Mouse (Mus musculus) liver, embryonic 14.5 days (tissue): Measurements from ENCODE around the gene Lamp1.

Experiments used
- CTCF ChIP-seq: IDR thresholded peaks from 2 replicates; pipeline ENCODE4 v1.5.1; 2016; ENCODE audit warnings: antibody characterized with exemption, low read depth, control low read depth
- EP300 ChIP-seq: IDR thresholded peaks from 2 replicates; pipeline ENCODE4 v1.6.1; 2016; ENCODE audit warnings: antibody characterized with exemption, low read depth

GRCm38 (mm10) chr8:13188857-13189256, 29.9 kb downstream of the Lamp1 start:
- TF ChIP-seq EP300 (no peak), CTCF (no peak)
